Mouse (Mus musculus): Measurements from ENCODE around the gene Zfp770. TPM values are rescaled to one million over a fixed set of nuclear protein-coding genes. Genes with fewer than 3 reads are reported as not detected.
A peak's percentile ranks its signal among the peaks of the same experiment; 100 is the strongest.

Zfp770 gene
- 1.7 TPM for polyA plus RNA-seq (2012; fragmentation: generic; extraction: Trizol)

DNA sequence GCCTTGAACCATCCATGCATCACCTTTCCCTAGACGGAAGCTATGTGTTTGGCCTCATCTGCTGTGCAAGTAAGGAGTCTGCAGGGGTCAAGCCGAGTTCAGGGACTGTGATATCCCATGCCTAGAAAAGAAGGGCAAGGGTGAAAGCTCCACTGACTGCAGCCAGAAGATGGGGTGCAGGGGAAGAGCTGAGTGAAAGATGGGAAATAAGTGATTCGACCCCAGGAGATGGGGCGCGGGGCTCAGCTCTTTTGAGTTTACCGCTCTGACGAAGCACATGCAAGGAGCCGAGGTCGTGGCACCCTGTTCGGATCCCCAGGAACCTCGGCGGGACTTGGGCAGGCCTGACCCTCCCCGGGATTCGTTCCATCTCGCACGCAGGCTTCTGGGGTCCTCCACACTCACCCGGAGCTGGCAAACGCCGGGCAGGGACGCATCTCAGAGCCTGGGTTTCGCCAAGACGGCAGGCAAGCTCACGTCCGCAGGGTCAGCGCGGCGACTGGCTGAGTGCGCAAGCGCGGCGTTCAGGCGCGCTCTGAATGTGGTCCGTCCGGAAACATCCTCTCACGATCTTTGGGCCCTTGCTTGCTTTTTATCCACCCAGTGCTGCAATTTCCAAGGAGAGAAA lies at the start of gene Zfp770:
Zfp770 (minus strand) TSS at position 538 of the 628 bp plus-strand sequence.
- TF ChIP-seq MAX (IDR thresholded peaks at IDR 0.05; ENCODE audit: low read depth): no peak
- TF ChIP-seq TCF12 (IDR thresholded peaks at IDR 0.05; ENCODE audit: insufficient read depth, poor library complexity, severe bottlenecking): no peak
- TF ChIP-seq CEBPB (IDR thresholded peaks at IDR 0.05; ENCODE audit: insufficient read depth, poor library complexity, severe bottlenecking): no peak
- TF ChIP-seq USF1 (IDR thresholded peaks at IDR 0.05; ENCODE audit: low read depth): no peak
- TF ChIP-seq MYOD1 (IDR thresholded peaks at IDR 0.05; ENCODE audit: control insufficient read depth in 1 of 3, insufficient read length in 2 of 3, low read depth in 2 of 3): no peak
- peak; percentile 49 for TF ChIP-seq E2F4 (IDR thresholded peaks at IDR 0.05; ENCODE audit: insufficient read depth)
- TF ChIP-seq MYOG (IDR thresholded peaks at IDR 0.05; ENCODE audit: control insufficient read depth in 1 of 3, insufficient read depth in 1 of 3, insufficient read length in 2 of 3, low read depth in 2 of 3): peak in 1 of 3 experiments; percentile 42
- TF ChIP-seq SRF (IDR thresholded peaks at IDR 0.05; ENCODE audit: control insufficient read depth, insufficient read length, low read depth): peak; percentile 52
- peak; percentile 43 for TF ChIP-seq REST (IDR thresholded peaks at IDR 0.05; ENCODE audit: insufficient read depth, insufficient read length)
- TF ChIP-seq POLR2A (IDR thresholded peaks at IDR 0.05; ENCODE audit: insufficient read length, low read depth): peak; percentile 99
- TF ChIP-seq TCF3 (IDR thresholded peaks at IDR 0.05; ENCODE audit: insufficient read length, low read depth): no peak
- TF ChIP-seq POLR2AphosphoS2 (IDR thresholded peaks at IDR 0.05; ENCODE audit: insufficient read length, low read depth): peak; percentile 99
- H3ac ChIP-seq (ENCODE audit: control insufficient read depth, insufficient read length): peak within 1 kb of the TSS; percentile 51
- H3K27me3 ChIP-seq (ENCODE audit: control insufficient read depth, insufficient read depth, insufficient read length): no peaks in the 10 kb centered on the region
- peak within 1 kb of the TSS; percentile 86 for H3K4me2 ChIP-seq (ENCODE audit: low read depth)
- peaks cover 37% of the 10 kb centered on the region for H3K79me2 ChIP-seq (ENCODE audit: control insufficient read depth, insufficient read depth)
- peak within 1 kb of the TSS; percentile 81 for H3K4me3 ChIP-seq
- peaks cover 14% of the 10 kb centered on the region for H3K36me3 ChIP-seq (ENCODE audit: control insufficient read depth, insufficient read depth)

DNA sequence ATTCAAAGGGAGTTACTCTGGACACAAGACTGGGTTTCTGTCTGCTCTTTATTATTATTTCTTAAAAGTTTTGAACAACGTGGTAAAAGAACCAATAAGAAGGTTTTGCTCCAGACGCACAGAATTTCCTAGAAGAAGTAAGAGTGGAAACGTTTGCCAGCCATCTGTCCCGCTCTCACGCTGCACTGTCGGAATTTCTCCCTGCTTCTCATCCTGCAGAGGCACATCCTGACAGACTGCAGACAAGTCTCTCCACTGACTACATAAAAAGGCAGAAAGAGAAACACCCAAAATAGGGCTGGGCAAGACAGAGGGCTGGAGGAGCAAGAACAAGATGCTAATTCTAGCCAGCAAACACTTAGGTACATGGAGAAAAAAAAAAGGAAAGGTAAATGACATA lies 48.2 kb upstream of the Zfp770 start:
- Histone ChIP-seq H3K27me3 (ENCODE audit: control insufficient read depth, insufficient read depth, insufficient read length) (peaks cover 6% of the 10 kb centered on the region), H3K36me3 (ENCODE audit: control insufficient read depth, insufficient read depth) (no peaks in the 10 kb centered on the region), H3ac (ENCODE audit: control insufficient read depth, insufficient read length) (no peak overlapping the region), H3K4me2 (ENCODE audit: low read depth) (no peak overlapping the region), H3K4me3 (no peak overlapping the region), H3K79me2 (ENCODE audit: control insufficient read depth, insufficient read depth) (no peaks in the 10 kb centered on the region)
- no peak for TF ChIP-seq CEBPB (IDR thresholded peaks at IDR 0.05; ENCODE audit: insufficient read depth, poor library complexity, severe bottlenecking)
- no peak for TF ChIP-seq E2F4 (IDR thresholded peaks at IDR 0.05; ENCODE audit: insufficient read depth)
- no peak for TF ChIP-seq MYOD1 (IDR thresholded peaks at IDR 0.05; ENCODE audit: control insufficient read depth in 1 of 3, insufficient read length in 2 of 3, low read depth in 2 of 3)
- TF ChIP-seq TCF12 (IDR thresholded peaks at IDR 0.05; ENCODE audit: insufficient read depth, poor library complexity, severe bottlenecking): no peak
- no peak for TF ChIP-seq REST (IDR thresholded peaks at IDR 0.05; ENCODE audit: insufficient read depth, insufficient read length)
- TF ChIP-seq MYOG (IDR thresholded peaks at IDR 0.05; ENCODE audit: control insufficient read depth in 1 of 3, insufficient read depth in 1 of 3, insufficient read length in 2 of 3, low read depth in 2 of 3): no peak
- TF ChIP-seq MAX (IDR thresholded peaks at IDR 0.05; ENCODE audit: low read depth): no peak
- no peak for TF ChIP-seq TCF3 (IDR thresholded peaks at IDR 0.05; ENCODE audit: insufficient read length, low read depth)
- TF ChIP-seq USF1 (IDR thresholded peaks at IDR 0.05; ENCODE audit: low read depth): no peak
- TF ChIP-seq SRF (IDR thresholded peaks at IDR 0.05; ENCODE audit: control insufficient read depth, insufficient read length, low read depth): no peak
- TF ChIP-seq POLR2AphosphoS2 (IDR thresholded peaks at IDR 0.05; ENCODE audit: insufficient read length, low read depth): no peak
- TF ChIP-seq POLR2A (IDR thresholded peaks at IDR 0.05; ENCODE audit: insufficient read length, low read depth): no peak

DNA sequence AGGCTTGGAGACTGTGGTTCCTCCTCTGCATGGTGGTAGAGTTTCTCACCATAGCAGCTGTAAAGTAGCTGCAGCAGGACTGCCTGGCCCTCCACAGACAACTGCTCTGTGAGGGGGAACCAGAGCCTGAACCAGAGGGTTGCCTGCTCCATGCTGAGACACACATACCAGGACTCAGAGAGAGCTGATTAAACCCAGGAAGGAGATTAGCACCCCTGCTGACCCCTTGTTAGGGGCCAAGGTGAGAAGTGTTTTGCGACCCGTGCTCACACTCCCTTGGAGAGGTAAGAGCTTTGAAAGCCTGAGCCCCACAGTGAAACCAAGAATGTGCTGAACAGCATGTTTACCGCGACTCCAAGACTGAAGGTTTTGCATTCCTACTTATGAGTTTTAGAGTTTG lies 36.4 kb upstream of the Zfp770 start:
- Histone ChIP-seq H3K79me2 (ENCODE audit: control insufficient read depth, insufficient read depth) (no peaks in the 10 kb centered on the region), H3K36me3 (ENCODE audit: control insufficient read depth, insufficient read depth) (no peaks in the 10 kb centered on the region), H3ac (ENCODE audit: control insufficient read depth, insufficient read length) (no peak overlapping the region), H3K27me3 (ENCODE audit: control insufficient read depth, insufficient read depth, insufficient read length) (no peaks in the 10 kb centered on the region), H3K4me2 (ENCODE audit: low read depth) (no peak overlapping the region), H3K4me3 (no peak overlapping the region)
- TF ChIP-seq POLR2AphosphoS2 (IDR thresholded peaks at IDR 0.05; ENCODE audit: insufficient read length, low read depth) (no peak), USF1 (IDR thresholded peaks at IDR 0.05; ENCODE audit: low read depth) (no peak), E2F4 (IDR thresholded peaks at IDR 0.05; ENCODE audit: insufficient read depth) (no peak), MYOD1 (IDR thresholded peaks at IDR 0.05; ENCODE audit: control insufficient read depth in 1 of 3, insufficient read length in 2 of 3, low read depth in 2 of 3) (no peak), SRF (IDR thresholded peaks at IDR 0.05; ENCODE audit: control insufficient read depth, insufficient read length, low read depth) (no peak), CEBPB (IDR thresholded peaks at IDR 0.05; ENCODE audit: insufficient read depth, poor library complexity, severe bottlenecking) (no peak), REST (IDR thresholded peaks at IDR 0.05; ENCODE audit: insufficient read depth, insufficient read length) (no peak), POLR2A (IDR thresholded peaks at IDR 0.05; ENCODE audit: insufficient read length, low read depth) (no peak), TCF12 (IDR thresholded peaks at IDR 0.05; ENCODE audit: insufficient read depth, poor library complexity, severe bottlenecking) (no peak), MYOG (IDR thresholded peaks at IDR 0.05; ENCODE audit: control insufficient read depth in 1 of 3, insufficient read depth in 1 of 3, insufficient read length in 2 of 3, low read depth in 2 of 3) (no peak), MAX (IDR thresholded peaks at IDR 0.05; ENCODE audit: low read depth) (no peak), TCF3 (IDR thresholded peaks at IDR 0.05; ENCODE audit: insufficient read length, low read depth) (no peak)

DNA sequence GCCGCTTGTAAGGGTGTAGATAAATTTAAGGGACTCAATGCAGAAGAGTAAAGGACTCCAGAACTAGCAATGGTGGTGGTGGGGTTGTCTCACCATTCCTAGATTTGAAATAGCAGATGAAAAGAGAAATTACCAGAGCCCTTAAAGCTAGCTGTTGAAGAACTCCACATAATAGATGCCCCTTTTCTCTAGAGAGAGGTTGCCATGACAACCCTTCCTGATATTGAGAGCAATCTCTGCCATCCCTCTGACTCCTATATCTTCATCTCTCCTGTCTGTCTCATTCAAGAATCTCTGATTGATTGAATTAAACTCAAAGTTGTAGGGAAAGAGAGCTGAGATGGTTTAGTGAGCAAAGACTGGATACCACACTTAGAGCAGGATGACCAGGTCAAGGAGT lies 35.3 kb upstream of the Zfp770 start:
- H3K4me2 ChIP-seq (ENCODE audit: low read depth): no peak overlapping the region
- H3K27me3 ChIP-seq (ENCODE audit: control insufficient read depth, insufficient read depth, insufficient read length): no peaks in the 10 kb centered on the region
- TF ChIP-seq CEBPB (IDR thresholded peaks at IDR 0.05; ENCODE audit: insufficient read depth, poor library complexity, severe bottlenecking) (no peak), TCF12 (IDR thresholded peaks at IDR 0.05; ENCODE audit: insufficient read depth, poor library complexity, severe bottlenecking) (no peak), TCF3 (IDR thresholded peaks at IDR 0.05; ENCODE audit: insufficient read length, low read depth) (no peak), REST (IDR thresholded peaks at IDR 0.05; ENCODE audit: insufficient read depth, insufficient read length) (no peak), POLR2A (IDR thresholded peaks at IDR 0.05; ENCODE audit: insufficient read length, low read depth) (no peak), MAX (IDR thresholded peaks at IDR 0.05; ENCODE audit: low read depth) (no peak)
- no peaks in the 10 kb centered on the region for H3K79me2 ChIP-seq (ENCODE audit: control insufficient read depth, insufficient read depth)
- no peak overlapping the region for H3ac ChIP-seq (ENCODE audit: control insufficient read depth, insufficient read length)
- no peak overlapping the region for H3K4me3 ChIP-seq
- no peaks in the 10 kb centered on the region for H3K36me3 ChIP-seq (ENCODE audit: control insufficient read depth, insufficient read depth)

Data from myocyte (in vitro differentiated cells).